Mouse (Mus musculus): ENCODE measurements around the gene Coro1c. TPM values are rescaled to one million over a fixed set of nuclear protein-coding genes. Genes with fewer than 3 reads are reported as not detected.

Coro1c gene
- polyA plus RNA-seq, 1 experiment from 2014 or later = 145 TPM

DNA sequence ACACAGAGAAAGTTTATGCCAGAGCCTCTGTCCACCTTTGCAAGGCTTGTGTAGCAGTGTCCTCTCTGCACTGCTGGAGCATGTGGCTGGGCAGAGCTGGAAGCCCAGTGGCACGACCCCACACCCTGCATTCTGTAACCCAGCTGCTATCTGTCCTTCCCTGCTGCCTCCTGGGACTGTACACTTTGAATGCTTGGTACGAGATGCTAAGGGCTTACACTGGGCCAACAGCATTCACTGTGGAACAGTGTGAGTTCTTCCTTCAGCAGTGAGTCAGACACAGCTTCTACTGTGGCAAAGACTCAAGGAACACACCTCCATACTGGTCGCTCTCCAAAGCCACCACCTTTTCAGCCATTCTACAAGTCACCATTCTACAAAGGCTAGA lies 25.2 kb downstream of the Coro1c start:
- Histone ChIP-seq H3K4me2 (ENCODE audit: low read depth, low read length) (no peak overlapping the region), H3K36me3 (ENCODE audit: control insufficient read depth, insufficient read depth, low read length) (0 out of 2 replicates have a peak, but pooled peaks cover 6% of the 10 kb centered on the region), H3K27ac (ENCODE audit: low read length) (peak overlapping the region; percentile 71), H3K4me1 (ENCODE audit: control insufficient read depth, insufficient read depth, low read length) (peaks cover 41% of the 10 kb centered on the region), H3K9me3 (replicated peaks; ENCODE audit: control insufficient read depth, low read length) (no peaks in the 10 kb centered on the region), H3K27me3 (ENCODE audit: control insufficient read depth, insufficient read depth, low read length) (no peaks in the 10 kb centered on the region), H3K4me3 (replicated peaks; ENCODE audit: low read length) (no peak overlapping the region), H3K9ac (ENCODE audit: low read length) (0 out of 2 replicates have a peak overlapping the region, but pooled peaks have one; percentile 18)
- 45% methylated on average over 3 of the region's 3 CpGs for whole genome bisulfite sequencing
- ATAC-seq (ENCODE audit: insufficient read depth, low FRiP score) = no peak

DNA sequence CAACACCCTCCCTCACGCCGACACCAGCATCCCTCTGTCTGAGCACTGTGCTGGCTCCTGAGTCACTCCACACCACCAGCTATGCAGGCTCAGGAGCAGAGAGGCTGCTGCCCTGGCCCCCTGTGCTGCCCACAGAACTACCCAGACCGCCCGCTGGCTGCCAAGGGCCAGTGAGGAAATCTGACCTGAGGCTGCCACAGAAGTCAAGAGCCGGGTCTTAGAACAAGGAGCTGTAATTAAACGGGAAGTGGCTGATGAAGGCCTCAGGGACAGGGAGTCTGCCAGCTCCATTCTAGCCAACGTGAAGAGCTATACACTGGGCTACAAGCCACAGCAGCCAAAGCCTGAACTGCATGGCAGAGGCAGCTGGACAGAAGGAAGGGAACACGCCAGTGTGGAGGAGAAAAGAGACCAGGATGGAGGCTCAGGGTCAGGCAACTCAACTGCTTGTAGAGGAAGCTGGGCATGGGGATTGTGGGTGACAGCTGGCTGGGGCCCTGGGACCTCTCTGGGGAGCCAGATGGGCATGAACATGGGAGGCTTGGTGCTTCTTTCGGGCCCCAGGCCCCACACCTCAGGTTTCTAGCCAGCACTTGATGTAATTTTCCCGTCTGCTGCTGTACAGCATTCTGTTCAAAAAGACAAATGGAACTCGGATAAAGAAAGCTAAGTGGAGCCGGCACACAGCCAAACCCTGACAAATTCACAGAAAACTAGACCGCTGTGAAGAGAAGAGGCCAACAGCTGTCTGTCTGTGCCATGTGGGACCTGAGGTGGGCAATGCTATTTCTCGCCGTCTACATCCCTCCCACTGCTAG lies 25.8 kb downstream of the Coro1c start:
- no peaks in the 10 kb centered on the region for H3K27me3 ChIP-seq (ENCODE audit: control insufficient read depth, insufficient read depth, low read length)
- no peak overlapping the region for H3K4me2 ChIP-seq (ENCODE audit: low read depth, low read length)
- 0 out of 2 replicates have a peak, but pooled peaks cover 6% of the 10 kb centered on the region for H3K36me3 ChIP-seq (ENCODE audit: control insufficient read depth, insufficient read depth, low read length)
- no peak overlapping the region for H3K4me3 ChIP-seq (replicated peaks; ENCODE audit: low read length)
- WGBS = 48% methylated on average over 15 of the region's 15 CpGs
- H3K9ac ChIP-seq (ENCODE audit: low read length) = peak overlapping the region; percentile 43; the same call in 1 of the 2 replicates
- ATAC-seq (ENCODE audit: insufficient read depth, low FRiP score) = peak; percentile 2; the same call in 1 of the 2 replicates
- peaks cover 47% of the 10 kb centered on the region for H3K4me1 ChIP-seq (ENCODE audit: control insufficient read depth, insufficient read depth, low read length)
- H3K27ac ChIP-seq (ENCODE audit: low read length) = peak overlapping the region; percentile 71
- H3K9me3 ChIP-seq (replicated peaks; ENCODE audit: control insufficient read depth, low read length) = no peaks in the 10 kb centered on the region

DNA sequence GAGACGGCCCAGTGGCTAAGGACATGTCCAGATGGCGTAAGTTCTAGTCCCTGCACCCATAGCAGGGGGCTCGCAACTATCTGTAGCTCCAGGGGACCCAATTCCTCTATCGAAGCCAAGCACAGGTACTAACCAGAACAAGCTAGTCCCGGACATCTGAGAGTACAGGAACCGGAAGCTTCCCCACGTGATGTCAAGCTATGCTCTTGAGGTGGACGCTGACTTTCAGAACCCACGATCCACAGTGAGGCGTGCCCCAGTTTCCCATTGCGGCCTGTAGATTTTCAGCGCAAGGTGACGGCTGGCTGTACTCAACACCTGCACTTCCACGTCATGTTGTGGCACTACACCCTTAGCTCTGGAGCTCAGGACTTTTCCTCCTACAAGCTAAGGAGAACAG lies 27.4 kb downstream of the Coro1c start:
- Histone ChIP-seq H3K4me1 (ENCODE audit: control insufficient read depth, insufficient read depth, low read length) (peaks cover 45% of the 10 kb centered on the region), H3K27ac (ENCODE audit: low read length) (no peak overlapping the region), H3K9me3 (replicated peaks; ENCODE audit: control insufficient read depth, low read length) (no peaks in the 10 kb centered on the region), H3K27me3 (ENCODE audit: control insufficient read depth, insufficient read depth, low read length) (no peaks in the 10 kb centered on the region), H3K4me3 (replicated peaks; ENCODE audit: low read length) (no peak overlapping the region), H3K4me2 (ENCODE audit: low read depth, low read length) (no peak overlapping the region), H3K9ac (ENCODE audit: low read length) (no peak overlapping the region), H3K36me3 (ENCODE audit: control insufficient read depth, insufficient read depth, low read length) (0 out of 2 replicates have a peak, but pooled peaks cover 6% of the 10 kb centered on the region)
- ATAC-seq (ENCODE audit: insufficient read depth, low FRiP score) = no peak
- 89% methylated on average over 14 of the region's 14 CpGs for WGBS

DNA sequence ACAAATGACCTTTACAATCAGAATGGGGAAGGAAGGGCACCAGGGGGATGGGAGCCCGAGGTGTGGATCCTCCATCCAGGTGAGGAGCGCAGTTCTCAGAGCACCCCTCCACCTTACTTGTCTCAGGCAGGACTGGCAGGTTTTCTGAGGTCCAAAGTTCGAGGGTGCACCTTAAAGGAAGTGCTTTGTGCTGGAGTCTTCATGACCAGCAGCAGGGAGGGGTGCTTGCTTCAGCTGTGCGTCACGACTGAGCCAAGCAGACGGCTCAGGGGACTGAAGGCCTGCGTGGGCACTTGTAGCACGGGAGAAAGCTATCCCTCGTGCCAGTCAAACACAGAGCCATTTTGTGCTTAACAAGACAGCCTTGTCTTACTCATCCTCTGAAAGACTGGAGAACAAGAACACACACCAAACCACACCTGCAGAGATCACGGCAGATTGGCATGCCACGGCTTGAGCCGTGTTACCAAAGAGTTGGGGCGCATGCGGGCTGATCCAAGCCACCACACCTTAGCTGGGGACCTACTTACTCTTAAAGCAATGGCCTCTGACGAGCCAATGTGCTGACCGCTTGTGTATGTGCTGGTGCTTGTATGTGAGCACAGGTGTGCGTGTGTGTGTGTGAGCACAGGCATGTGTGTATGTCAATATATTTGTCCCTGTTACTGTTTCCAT lies 29.5 kb downstream of the Coro1c start:
- Histone ChIP-seq H3K27me3 (ENCODE audit: control insufficient read depth, insufficient read depth, low read length) (no peaks in the 10 kb centered on the region), H3K36me3 (ENCODE audit: control insufficient read depth, insufficient read depth, low read length) (peaks cover 16% of the 10 kb centered on the region; the same call in 1 of the 2 replicates), H3K9ac (ENCODE audit: low read length) (no peak overlapping the region), H3K4me2 (ENCODE audit: low read depth, low read length) (no peak overlapping the region), H3K4me3 (replicated peaks; ENCODE audit: low read length) (no peak overlapping the region), H3K4me1 (ENCODE audit: control insufficient read depth, insufficient read depth, low read length) (peaks cover 51% of the 10 kb centered on the region), H3K9me3 (replicated peaks; ENCODE audit: control insufficient read depth, low read length) (no peaks in the 10 kb centered on the region), H3K27ac (ENCODE audit: low read length) (peak overlapping the region; percentile 79)
- WGBS = 70% methylated on average over 17 of the region's 17 CpGs
- ATAC-seq (ENCODE audit: insufficient read depth, low FRiP score) = peak; percentile 79

DNA sequence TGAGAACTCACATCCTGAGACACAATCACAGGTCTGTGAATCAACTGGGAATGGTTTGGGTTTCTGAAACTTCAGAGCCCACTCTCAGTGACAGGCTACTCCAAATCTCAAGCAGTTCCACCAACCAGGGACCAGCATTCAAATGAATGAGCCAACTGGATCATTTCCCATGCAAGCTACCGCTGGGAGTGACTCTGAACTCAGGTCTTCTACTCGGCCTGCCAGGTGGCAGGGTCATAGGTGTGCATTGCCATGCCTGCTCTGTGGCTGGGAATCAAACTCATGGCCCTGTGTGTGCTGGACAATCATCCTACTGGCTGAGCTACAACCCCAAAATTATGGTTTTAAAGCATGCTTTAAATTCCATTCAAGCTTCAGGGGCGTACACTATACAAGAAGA lies 31.0 kb downstream of the Coro1c start:
- no peak overlapping the region for H3K9ac ChIP-seq (ENCODE audit: low read length)
- H3K4me2 ChIP-seq (ENCODE audit: low read depth, low read length) = no peak overlapping the region
- H3K27me3 ChIP-seq (ENCODE audit: control insufficient read depth, insufficient read depth, low read length) = no peaks in the 10 kb centered on the region
- no peak overlapping the region for H3K27ac ChIP-seq (ENCODE audit: low read length)
- peaks cover 16% of the 10 kb centered on the region; the same call in 1 of the 2 replicates for H3K36me3 ChIP-seq (ENCODE audit: control insufficient read depth, insufficient read depth, low read length)
- no peak for ATAC-seq (ENCODE audit: insufficient read depth, low FRiP score)
- WGBS = 51% methylated on average over 3 of the region's 3 CpGs
- no peak overlapping the region for H3K4me3 ChIP-seq (replicated peaks; ENCODE audit: low read length)
- H3K4me1 ChIP-seq (ENCODE audit: control insufficient read depth, insufficient read depth, low read length) = peaks cover 49% of the 10 kb centered on the region
- H3K9me3 ChIP-seq (replicated peaks; ENCODE audit: control insufficient read depth, low read length) = no peaks in the 10 kb centered on the region

DNA sequence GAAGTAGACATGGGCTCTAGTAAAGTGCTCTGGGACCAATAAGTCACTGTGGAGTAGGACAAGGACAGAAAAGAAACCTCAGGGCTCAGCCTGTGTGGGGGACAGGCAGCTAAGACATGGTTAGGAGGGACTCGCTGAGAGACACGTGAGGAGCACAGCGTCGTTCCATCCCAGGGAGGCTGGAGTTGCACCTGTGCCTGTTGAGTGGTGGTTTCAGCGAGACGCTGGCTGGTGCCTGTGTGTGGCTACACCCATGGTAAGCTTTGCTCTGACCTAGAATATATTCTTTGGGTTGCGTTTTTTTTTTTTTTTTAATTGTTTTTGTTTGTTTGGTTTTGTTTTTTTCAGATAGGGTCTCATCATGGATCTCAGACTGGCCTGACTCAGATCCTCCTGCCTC lies 32.4 kb downstream of the Coro1c start:
- ATAC-seq (ENCODE audit: insufficient read depth, low FRiP score) = no peak
- H3K9ac ChIP-seq (ENCODE audit: low read length) = no peak overlapping the region
- no peak overlapping the region for H3K4me3 ChIP-seq (replicated peaks; ENCODE audit: low read length)
- peaks cover 59% of the 10 kb centered on the region for H3K4me1 ChIP-seq (ENCODE audit: control insufficient read depth, insufficient read depth, low read length)
- H3K4me2 ChIP-seq (ENCODE audit: low read depth, low read length) = no peak overlapping the region
- no peaks in the 10 kb centered on the region for H3K27me3 ChIP-seq (ENCODE audit: control insufficient read depth, insufficient read depth, low read length)
- peaks cover 11% of the 10 kb centered on the region; the same call in 1 of the 2 replicates for H3K36me3 ChIP-seq (ENCODE audit: control insufficient read depth, insufficient read depth, low read length)
- H3K9me3 ChIP-seq (replicated peaks; ENCODE audit: control insufficient read depth, low read length) = no peaks in the 10 kb centered on the region
- WGBS = 95% methylated on average over 7 of the region's 7 CpGs
- H3K27ac ChIP-seq (ENCODE audit: low read length) = no peak overlapping the region

DNA sequence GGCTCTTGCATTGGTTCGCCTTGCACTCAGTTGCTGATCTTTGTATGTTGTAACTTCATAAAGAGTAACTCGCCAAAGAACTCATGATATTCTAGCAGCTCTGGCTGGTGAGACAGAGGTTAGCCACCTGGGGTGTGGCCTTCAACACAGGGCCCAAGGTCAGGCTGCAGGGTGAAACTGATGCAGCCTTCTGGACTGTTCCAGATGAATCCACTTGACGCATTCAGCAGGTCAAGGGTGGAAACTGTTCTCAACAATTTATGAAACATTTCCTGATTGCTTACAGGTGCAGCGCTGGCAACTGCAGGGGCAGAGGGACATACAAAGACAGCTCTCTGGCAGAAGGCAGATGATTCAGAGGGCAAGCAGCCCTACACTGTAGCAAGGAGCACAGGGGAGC lies 32.9 kb downstream of the Coro1c start:
- no peak overlapping the region for H3K27ac ChIP-seq (ENCODE audit: low read length)
- peaks cover 11% of the 10 kb centered on the region; the same call in 1 of the 2 replicates for H3K36me3 ChIP-seq (ENCODE audit: control insufficient read depth, insufficient read depth, low read length)
- H3K27me3 ChIP-seq (ENCODE audit: control insufficient read depth, insufficient read depth, low read length) = no peaks in the 10 kb centered on the region
- peaks cover 62% of the 10 kb centered on the region for H3K4me1 ChIP-seq (ENCODE audit: control insufficient read depth, insufficient read depth, low read length)
- H3K9ac ChIP-seq (ENCODE audit: low read length) = no peak overlapping the region
- no peak for ATAC-seq (ENCODE audit: insufficient read depth, low FRiP score)
- no peaks in the 10 kb centered on the region for H3K9me3 ChIP-seq (replicated peaks; ENCODE audit: control insufficient read depth, low read length)
- WGBS = 82% methylated on average over 4 of the region's 4 CpGs
- no peak overlapping the region for H3K4me2 ChIP-seq (ENCODE audit: low read depth, low read length)
- H3K4me3 ChIP-seq (replicated peaks; ENCODE audit: low read length) = no peak overlapping the region

DNA sequence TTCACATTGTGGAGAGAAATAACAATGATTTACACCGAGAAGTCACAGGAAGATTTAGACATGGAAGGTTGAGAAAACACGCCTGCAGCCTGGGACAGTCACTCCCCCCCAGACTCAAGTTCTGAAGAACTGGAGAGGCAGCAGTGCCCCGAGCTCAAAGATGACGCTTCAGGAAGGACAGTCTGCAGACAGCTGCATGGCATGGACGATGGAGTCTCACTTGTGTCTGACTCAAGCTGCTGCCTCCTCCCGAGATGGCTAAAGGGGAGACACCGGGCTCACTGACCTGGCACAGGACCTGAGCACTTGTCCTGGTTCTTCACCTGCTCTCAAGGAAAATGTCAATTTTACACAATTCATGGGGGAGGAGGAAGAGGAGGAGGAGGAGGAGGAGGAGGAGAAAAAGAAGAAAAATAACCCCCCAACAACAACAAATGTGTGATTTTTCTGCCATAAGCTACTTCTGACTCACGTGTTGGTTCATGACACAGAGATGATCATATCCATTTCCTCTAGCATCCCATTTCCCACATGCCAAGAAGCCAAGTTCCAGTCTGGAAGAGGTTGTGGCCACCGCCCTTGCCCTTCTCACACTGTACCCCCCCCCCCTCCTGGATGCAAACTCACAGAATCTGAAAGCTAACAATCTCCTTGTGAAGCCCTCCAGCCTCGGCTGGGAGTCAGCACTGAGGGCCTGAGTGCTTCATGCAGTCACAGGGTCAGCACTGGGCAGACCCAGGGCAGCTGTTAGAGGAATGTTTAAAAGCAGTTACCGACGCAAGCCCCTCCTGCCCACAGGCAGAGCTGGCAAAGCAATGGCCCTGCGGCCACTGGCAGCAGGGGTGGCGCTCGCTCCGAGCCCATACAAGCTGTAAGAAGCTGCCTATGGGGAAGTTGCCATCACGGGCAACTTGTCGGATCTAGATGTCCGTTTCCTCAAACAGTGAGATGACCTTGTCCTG lies 34.2 kb downstream of the Coro1c start:
- Histone ChIP-seq H3K4me2 (ENCODE audit: low read depth, low read length) (peak overlapping the region; percentile 50), H3K9ac (ENCODE audit: low read length) (peak overlapping the region; percentile 66)
- WGBS = 65% methylated on average over 19 of the region's 19 CpGs

More for the DNA sequence above, 34.2 kb downstream of the Coro1c start:
- no peak for ATAC-seq (ENCODE audit: insufficient read depth, low FRiP score)
- H3K4me3 ChIP-seq (replicated peaks; ENCODE audit: low read length) = peak overlapping the region; percentile 23
- peaks cover 11% of the 10 kb centered on the region; the same call in 1 of the 2 replicates for H3K36me3 ChIP-seq (ENCODE audit: control insufficient read depth, insufficient read depth, low read length)
- no peaks in the 10 kb centered on the region for H3K9me3 ChIP-seq (replicated peaks; ENCODE audit: control insufficient read depth, low read length)
- no peaks in the 10 kb centered on the region for H3K27me3 ChIP-seq (ENCODE audit: control insufficient read depth, insufficient read depth, low read length)
- H3K4me1 ChIP-seq (ENCODE audit: control insufficient read depth, insufficient read depth, low read length) = peaks cover 64% of the 10 kb centered on the region
- H3K27ac ChIP-seq (ENCODE audit: low read length) = peak overlapping the region; percentile 89
